7 mouse cellular contexts compared by ENCODE assay signal in the genomic region with DNA sequence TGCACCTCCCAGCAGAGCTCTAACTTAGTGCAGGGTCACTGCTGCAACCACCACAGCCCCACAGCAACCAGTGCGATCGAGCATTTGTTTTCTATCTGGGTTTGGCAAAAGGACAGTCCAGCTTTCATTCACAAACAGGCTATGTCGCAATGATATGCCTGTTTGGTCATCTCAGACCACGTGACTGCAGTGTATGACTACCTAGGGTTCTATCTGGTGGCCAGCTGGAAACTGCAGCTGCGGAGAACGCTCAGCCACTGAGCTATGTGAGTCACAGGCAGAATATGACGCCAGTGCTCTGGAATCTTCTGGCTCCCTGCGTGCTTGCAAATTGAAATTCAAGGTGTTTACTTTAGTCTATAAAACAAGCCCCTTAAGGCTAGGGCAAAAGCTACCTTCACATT.
DNase-seq lines count a peak whose midpoint lies in the region; ATAC-seq lines count a peak whose summit lies in the region.

No protein-coding gene starts in this region.

- H3K4me2 ChIP-seq in liver, embryonic 12.5 days = no peak overlapping the region
- H3K4me2 ChIP-seq in stomach, embryonic 16.5 days (ENCODE audit: low read depth, low read length) = no peak overlapping the region

- H3K27ac ChIP-seq in liver, embryonic 12.5 days = no peak overlapping the region
- no peak overlapping the region; the same call in 1 of the 2 replicates for H3K27ac ChIP-seq in stomach, embryonic 16.5 days (ENCODE audit: low read length)

- no peak overlapping the region for H3K4me3 ChIP-seq in liver, embryonic 12.5 days
- H3K4me3 ChIP-seq in stomach, embryonic 16.5 days (replicated peaks; ENCODE audit: low read length) = no peak overlapping the region

- H3K9ac ChIP-seq in liver, embryonic 12.5 days = no peak overlapping the region
- H3K9ac ChIP-seq in stomach, embryonic 16.5 days (ENCODE audit: low read length) = no peak overlapping the region

- H3K36me3 ChIP-seq in liver, embryonic 12.5 days = no peaks in the 10 kb centered on the region
- H3K36me3 ChIP-seq in stomach, embryonic 16.5 days (ENCODE audit: control insufficient read depth, insufficient read depth, low read length) = no peaks in the 10 kb centered on the region

- ATAC-seq in liver, embryonic 12.5 days = peak; percentile 52; the same call in 1 of the 2 replicates
- peak; percentile 84 for ATAC-seq in stomach, embryonic 16.5 days (ENCODE audit: insufficient read depth, low FRiP score)

- intact Hi-C loops in heart, postnatal 10 days (cut with DNase I) = no loop called here

- H3K9me3 ChIP-seq in liver, embryonic 12.5 days (replicated peaks) = no peaks in the 10 kb centered on the region
- H3K9me3 ChIP-seq in stomach, embryonic 16.5 days (replicated peaks; ENCODE audit: control insufficient read depth, low read length) = no peaks in the 10 kb centered on the region

- no peaks in the 10 kb centered on the region for H3K27me3 ChIP-seq in liver, embryonic 12.5 days (replicated peaks)
- H3K27me3 ChIP-seq in stomach, embryonic 16.5 days (ENCODE audit: control insufficient read depth, insufficient read depth, low read length) = no peaks in the 10 kb centered on the region

- H3K4me1 ChIP-seq in liver, embryonic 12.5 days = peaks cover 9% of the 10 kb centered on the region
- H3K4me1 ChIP-seq in stomach, embryonic 16.5 days (ENCODE audit: control insufficient read depth, insufficient read depth, low read length) = peaks cover 6% of the 10 kb centered on the region; the same call in 1 of the 2 replicates

- peak; percentile 100 for DNase-seq in 3T3-L1 (ENCODE audit: low read depth, low spot score)
- peak; percentile 37 to 40 for DNase-seq in adrenal gland, adult 18-20 months (ENCODE audit: low spot score in 2 of 2)
- peak; percentile 82 to 84 for DNase-seq in heart, postnatal 10 days
- DNase-seq in cerebellum, adult 18-20 months = no peak
- no peak for DNase-seq in spleen, postnatal 36 days (ENCODE audit: low spot score in 2 of 2)

- 80% methylated on average over 8 of the region's 8 CpGs for WGBS in liver, embryonic 12.5 days (ENCODE audit: insufficient replicate concordance)
- WGBS in stomach, embryonic 16.5 days = 46% methylated on average over 8 of the region's 8 CpGs

Comparison
In these comparisons a context has a peak if more than half of its experiments do, and no peak if none do; other contexts are left out.
1. DNase-seq: peak in 3T3-L1 (single experiment), adrenal gland, adult 18-20 months (2 of 2) and heart, postnatal 10 days (2 of 2); none in cerebellum, adult 18-20 months (0 of 2) and spleen, postnatal 36 days (0 of 2).